Mouse (Mus musculus) hematopoietic stem cell, adult 5-6 weeks (primary cell): ENCODE measurements around the gene Fyttd1. TPM values are rescaled to one million over a fixed set of nuclear protein-coding genes. Genes with fewer than 3 reads are reported as not detected.
"Not testable (repeated sequence)": the region's sequence is repeated elsewhere in the genome, so short reads cannot be mapped to it uniquely, and the experiment has no call there.

Experiments
- ATAC-seq, 2 experiments: fragments of 125-278 bp in 1 of 2; replicated peaks in 1 of 2; 2 replicates each; pipeline ENCODE4 v1.8.0; 2016 to 2017; ENCODE audit warnings: inconsistent platforms in 2 of 2, mild to moderate bottlenecking in 2 of 2, moderate number of reproducible peaks in 2 of 2, low read depth in 1 of 2, moderate TSS enrichment in 1 of 2; ENCODE audit not compliant: low FRiP score in 2 of 2, poor library complexity in 2 of 2, severe bottlenecking in 2 of 2, insufficient read depth in 1 of 2, low TSS enrichment in 1 of 2
- total RNA-seq: library from RNA; stranded (forward); fragments of 172-1452, 232-1000 nt; gene quantifications from 2 replicates; pipeline ENCODE4 v1.2.3, GENCODE M21; 2017

The Fyttd1 gene
- total RNA-seq, 1 experiment from 2014 or later, result 86.8 TPM

- no peak for ATAC-seq
These were observed 49.7 kb downstream of the Fyttd1 start for GRCm38 (mm10) chr16:32927044-32927443.

- ATAC-seq, result no peak
These were observed 52.6 kb downstream of the Fyttd1 start for GRCm38 (mm10) chr16:32929918-32930317.

- ATAC-seq, result no peak
These were observed 57.2 kb downstream of the Fyttd1 start for GRCm38 (mm10) chr16:32934470-32934869.

GRCm38 (mm10) chr16:32935088-32935487 lies 57.8 kb downstream of the Fyttd1 start:
- no peak for ATAC-seq

- no peak for ATAC-seq
These were observed 60.1 kb downstream of the Fyttd1 start for GRCm38 (mm10) chr16:32937358-32937757.

GRCm38 (mm10) chr16:32939301-32939700 lies 62.0 kb downstream of the Fyttd1 start:
- ATAC-seq, result not testable (repeated sequence)

- not testable (repeated sequence) for ATAC-seq
These were observed 62.4 kb downstream of the Fyttd1 start for GRCm38 (mm10) chr16:32939716-32940115.

GRCm38 (mm10) chr16:32941226-32941625 lies 63.9 kb downstream of the Fyttd1 start:
- ATAC-seq, result not testable (repeated sequence)

GRCm38 (mm10) chr16:32942694-32943093 lies 65.4 kb downstream of the Fyttd1 start:
- ATAC-seq, result no peak

- ATAC-seq, result no peak
These were observed 68.1 kb downstream of the Fyttd1 start for GRCm38 (mm10) chr16:32945379-32945778.

- ATAC-seq, result no peak
These were observed 70.7 kb downstream of the Fyttd1 start for GRCm38 (mm10) chr16:32948016-32948415.

- ATAC-seq, result no peak
These were observed 71.4 kb downstream of the Fyttd1 start for GRCm38 (mm10) chr16:32948656-32949055.

GRCm38 (mm10) chr16:32949281-32949680 lies 72.0 kb downstream of the Fyttd1 start:
- no peak for ATAC-seq

GRCm38 (mm10) chr16:32951074-32951473 lies 73.8 kb downstream of the Fyttd1 start:
- ATAC-seq, result no peak

- no peak for ATAC-seq
These were observed 76.5 kb downstream of the Fyttd1 start for GRCm38 (mm10) chr16:32953806-32954205.

- no peak for ATAC-seq
These were observed 77.0 kb downstream of the Fyttd1 start for GRCm38 (mm10) chr16:32954304-32954703.

GRCm38 (mm10) chr16:32956889-32957288 lies 79.6 kb downstream of the Fyttd1 start:
- ATAC-seq, result no peak
